Mouse (Mus musculus) intestine, postnatal 0 days (tissue): ENCODE data around the gene Tspan31. TPM values are rescaled to one million over a fixed set of nuclear protein-coding genes. Genes with fewer than 3 reads are reported as not detected.
A peak's percentile ranks its signal among the peaks of the same experiment; 100 is the strongest.

Experiments used
- ATAC-seq: fragments of 200-750 bp; cut with Nextera tagmentation; 2 replicates; pipeline ENCODE4 v1.8.0; 2017; ENCODE audit warnings: mild to moderate bottlenecking, moderate TSS enrichment, moderate library complexity
- H3K27ac ChIP-seq: fragments of 300-500 bp; sonication (generic); 2 replicates; pipeline ENCODE4 v1.5.1; 2014; ENCODE audit warnings: mild to moderate bottlenecking, low read depth, low read length, moderate library complexity
- H3K27me3 ChIP-seq: fragments of 300-500 bp; sonication (generic); replicated peaks from 2 replicates; pipeline ENCODE4 v1.6.1; 2014; ENCODE audit warnings: low read length, mixed read lengths; ENCODE audit not compliant: control insufficient read depth, insufficient read depth
- H3K36me3 ChIP-seq: fragments of 300-500 bp; sonication (generic); 2 replicates; pipeline ENCODE4 v1.6.1; 2014; ENCODE audit warnings: mild to moderate bottlenecking, moderate library complexity; ENCODE audit not compliant: control insufficient read depth, insufficient read depth
- H3K4me1 ChIP-seq: fragments of 300-500 bp; sonication (generic); replicated peaks from 2 replicates; pipeline ENCODE4 v1.6.1; 2014; ENCODE audit warnings: antibody characterized with exemption, low read length, mixed read lengths; ENCODE audit not compliant: control insufficient read depth, insufficient read depth
- H3K4me2 ChIP-seq: fragments of 300-500 bp; sonication (generic); replicated peaks from 2 replicates; pipeline ENCODE4 v1.6.1; 2014; ENCODE audit warnings: low read depth, mild to moderate bottlenecking, moderate library complexity
- H3K4me3 ChIP-seq: fragments of 300-500 bp; sonication (generic); 2 replicates; pipeline ENCODE4 v1.5.1; 2014; ENCODE audit warnings: low read depth, low read length
- H3K9ac ChIP-seq: fragments of 300-500 bp; sonication (generic); 2 replicates; pipeline ENCODE4 v1.6.1; 2014; ENCODE audit warnings: mild to moderate bottlenecking, low read depth, low read length
- H3K9me3 ChIP-seq: fragments of 300-500 bp; sonication (generic); 2 replicates; pipeline ENCODE4 v1.6.1; 2016; ENCODE audit warnings: mixed run types; ENCODE audit not compliant: control insufficient read depth
- CTCF ChIP-seq: sonication (generic); IDR thresholded peaks from 2 replicates; pipeline ENCODE4 v1.5.1; 2016; ENCODE audit warnings: low read depth, mild to moderate bottlenecking, control low read depth, antibody characterized with exemption, moderate library complexity
- WGBS: fragments of 180-500 bp; shearing (Covaris S2); extraction: QIAGEN DNeasy Blood & Tissue Kit; methylation state at CpG from one replicate; pipeline ENCODE4 v1.1.7; 2014; 5-methylcytosine and 5-hydroxymethylcytosine counted together
- polyA plus RNA-seq: library from polyadenylated mRNA; unstranded; fragments of >200 nt; fragmentation: Nextera tagmentation; extraction: Ambion mirVana; gene quantifications from 2 replicates; pipeline ENCODE4 v1.2.1, GENCODE M21; 2015

Tspan31 gene
- polyA plus RNA-seq, 1 experiment from 2014 or later = 300 TPM

- Histone ChIP-seq H3K36me3 (peaks cover 10% of the 10 kb centered on the region), H3K4me3 (peak overlapping the region; percentile 93), H3K27ac (no peak overlapping the region), H3K4me2 (peak overlapping the region; percentile 99), H3K9ac (peak overlapping the region; percentile 54), H3K9me3 (no peaks in the 10 kb centered on the region), H3K4me1 (no peaks in the 10 kb centered on the region; the same call in 1 of the 2 replicates), H3K27me3 (no peaks in the 10 kb centered on the region)
- no peak for TF ChIP-seq CTCF
- WGBS = under 1% methylated on average over 44 of the region's 44 CpGs
- peak; percentile 82 for ATAC-seq
These were observed 28.2 kb downstream of the Tspan31 start for GRCm38 (mm10) chr10:127041774-127042338.

GRCm38 (mm10) chr10:127041274-127041766 lies 28.7 kb downstream of the Tspan31 start, which contains the start of the genes Mettl1 and Eef1akmt3:
Gene Mettl1, plus strand, starts transcription at chr10:127041414.
Gene Eef1akmt3, minus strand, starts transcription at chr10:127041513.
- Histone ChIP-seq H3K4me1 (no peaks in the 10 kb centered on the region; the same call in 1 of the 2 replicates), H3K27me3 (no peaks in the 10 kb centered on the region), H3K27ac (no peak within 1 kb of the TSS), H3K4me3 (peak within 1 kb of the TSS; percentile 93), H3K9me3 (no peaks in the 10 kb centered on the region), H3K4me2 (peak within 1 kb of the TSS; percentile 99), H3K36me3 (peaks cover 10% of the 10 kb centered on the region), H3K9ac (peak within 1 kb of the TSS; percentile 54)
- peak; percentile 41 for ATAC-seq
- TF ChIP-seq CTCF = no peak
- under 1% methylated on average over 28 of the region's 28 CpGs for WGBS

- no peak overlapping the region for H3K27ac ChIP-seq
- peak overlapping the region; percentile 54 for H3K9ac ChIP-seq
- H3K4me1 ChIP-seq = no peaks in the 10 kb centered on the region; the same call in 1 of the 2 replicates
- no peak for TF ChIP-seq CTCF
- H3K4me2 ChIP-seq = peak overlapping the region; percentile 99
- peaks cover 10% of the 10 kb centered on the region for H3K36me3 ChIP-seq
- peak overlapping the region; percentile 93 for H3K4me3 ChIP-seq
- H3K27me3 ChIP-seq = no peaks in the 10 kb centered on the region
- no peak for ATAC-seq
- no peaks in the 10 kb centered on the region for H3K9me3 ChIP-seq
- 1% methylated on average over 20 of the region's 20 CpGs for WGBS
These were observed 29.4 kb downstream of the Tspan31 start for GRCm38 (mm10) chr10:127040569-127041214.

GRCm38 (mm10) chr10:127037641-127038040 lies 32.4 kb downstream of the Tspan31 start:
- 71% methylated on average over 12 of the region's 12 CpGs for WGBS
- no peak overlapping the region for H3K9ac ChIP-seq
- no peak overlapping the region for H3K4me2 ChIP-seq

GRCm38 (mm10) chr10:127036273-127036672 lies 33.8 kb downstream of the Tspan31 start:
- H3K4me3 ChIP-seq = no peak overlapping the region
- H3K4me2 ChIP-seq = no peak overlapping the region
- no peaks in the 10 kb centered on the region; the same call in 1 of the 2 replicates for H3K4me1 ChIP-seq
- no peak for TF ChIP-seq CTCF
- ATAC-seq = no peak
- no peaks in the 10 kb centered on the region for H3K9me3 ChIP-seq
- WGBS = 78% methylated on average over 12 of the region's 12 CpGs
- H3K9ac ChIP-seq = no peak overlapping the region
- H3K27me3 ChIP-seq = no peaks in the 10 kb centered on the region
- H3K36me3 ChIP-seq = no peaks in the 10 kb centered on the region
- H3K27ac ChIP-seq = no peak overlapping the region

More at GRCm38 (mm10) chr10:127037641-127038040, 32.4 kb downstream of the Tspan31 start:
- Histone ChIP-seq H3K36me3 (no peaks in the 10 kb centered on the region), H3K9me3 (no peaks in the 10 kb centered on the region), H3K27ac (no peak overlapping the region), H3K4me1 (no peaks in the 10 kb centered on the region; the same call in 1 of the 2 replicates), H3K4me3 (no peak overlapping the region), H3K27me3 (no peaks in the 10 kb centered on the region)
- no peak for ATAC-seq
- no peak for TF ChIP-seq CTCF

GRCm38 (mm10) chr10:127033301-127033741 lies 36.7 kb downstream of the Tspan31 start:
- H3K9me3 ChIP-seq = no peaks in the 10 kb centered on the region
- TF ChIP-seq CTCF = no peak
- no peak for ATAC-seq
- H3K4me1 ChIP-seq = no peaks in the 10 kb centered on the region
- no peak overlapping the region for H3K27ac ChIP-seq
- 83% methylated on average over 7 of the region's 8 CpGs for WGBS
- no peak overlapping the region for H3K9ac ChIP-seq
- H3K4me3 ChIP-seq = no peak overlapping the region
- no peaks in the 10 kb centered on the region for H3K27me3 ChIP-seq
- H3K36me3 ChIP-seq = 0 out of 2 replicates have a peak, but pooled peaks cover 4% of the 10 kb centered on the region
- no peak overlapping the region for H3K4me2 ChIP-seq
